Mouse (Mus musculus): ENCODE data around the gene Gclc.

GRCm38 (mm10) chr9:77727012-77727411 lies 27.3 kb upstream of the Gclc start:
- TF ChIP-seq CEBPB (IDR thresholded peaks at IDR 0.05; ENCODE audit: low read depth) (no peak), CTCF (IDR thresholded peaks at IDR 0.05; ENCODE audit: control insufficient read depth, insufficient read depth, insufficient read length) (no peak), USF1 (IDR thresholded peaks at IDR 0.05; ENCODE audit: low read depth) (no peak), MAX (IDR thresholded peaks at IDR 0.05) (no peak), MYOG (IDR thresholded peaks at IDR 0.05; ENCODE audit: control insufficient read depth, extremely low read depth, insufficient read length) (no peak), MYOD1 (IDR thresholded peaks at IDR 0.05; ENCODE audit: control insufficient read depth, insufficient read length, low read depth) (no peak), FOSL1 (IDR thresholded peaks at IDR 0.05; ENCODE audit: insufficient read depth, low read length, poor library complexity, severe bottlenecking) (no peak)
